8 mouse cellular contexts compared by ENCODE assay signal in the genomic region with DNA sequence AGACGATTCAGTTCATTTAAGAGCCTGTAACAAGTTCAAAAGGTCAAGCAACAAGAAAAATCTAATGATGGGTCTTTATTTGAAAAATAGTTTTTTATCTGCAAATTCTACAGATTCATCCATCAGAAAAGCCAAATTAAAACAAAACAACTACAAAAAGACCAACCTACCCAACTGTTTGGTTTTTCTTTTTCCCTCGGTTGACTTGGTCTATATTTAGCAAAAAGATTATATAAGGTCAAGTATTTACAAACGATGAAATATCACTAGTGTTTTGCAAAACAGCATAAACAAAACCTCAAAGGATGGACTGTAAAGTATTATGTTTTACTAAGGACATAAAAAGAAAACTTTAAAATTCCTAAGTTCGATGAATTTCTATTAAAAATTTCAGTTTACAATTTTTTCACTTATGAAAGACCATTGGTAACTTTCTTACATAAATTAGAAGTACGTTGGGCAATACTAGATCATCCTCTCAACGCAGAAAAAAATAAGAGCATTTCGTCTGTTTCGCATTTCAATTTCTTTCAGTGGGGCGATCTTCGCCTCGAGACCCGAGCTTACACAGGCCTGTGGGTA. TPM values are rescaled to one million over a fixed set of nuclear protein-coding genes. Genes with fewer than 3 reads are reported as not detected.
DNase-seq lines count a peak whose midpoint lies in the region; ATAC-seq lines count a peak whose summit lies in the region.

No protein-coding gene starts in this region.

- peak overlapping the region; percentile 100 for H3K27ac ChIP-seq in limb, embryonic 15.5 days
- H3K27ac ChIP-seq in stomach, embryonic 16.5 days (ENCODE audit: low read length), result peak overlapping the region; percentile 100

- H3K36me3 ChIP-seq in erythroblast, embryonic 14.5 days (ENCODE audit: control insufficient read depth), result peaks cover 8% of the 10 kb centered on the region
- H3K36me3 ChIP-seq in limb, embryonic 15.5 days, result no peaks in the 10 kb centered on the region
- H3K36me3 ChIP-seq in stomach, embryonic 16.5 days (ENCODE audit: control insufficient read depth, insufficient read depth, low read length), result no peaks in the 10 kb centered on the region

- peak; percentile 33 for DNase-seq in retina, embryonic 14.5 days (ENCODE audit: low spot score)
- DNase-seq in retina, postnatal 1 day, result no peak
- no peak for DNase-seq in gastrocnemius, adult 8-10 months (ENCODE audit: low spot score in 2 of 2)
- DNase-seq in kidney, adult 11 months, result no peak

- ATAC-seq in erythroblast, adult 5-6 weeks (replicated peaks; ENCODE audit: low FRiP score, poor library complexity, severe bottlenecking), result no peak
- no peak for ATAC-seq in limb, embryonic 15.5 days (ENCODE audit: insufficient number of reproducible peaks, low FRiP score, low TSS enrichment, low read depth)
- ATAC-seq in stomach, embryonic 16.5 days (ENCODE audit: insufficient read depth, low FRiP score), result no peak

- peaks cover 14% of the 10 kb centered on the region for H3K4me1 ChIP-seq in erythroblast, embryonic 14.5 days (ENCODE audit: control insufficient read depth)
- peaks cover 3% of the 10 kb centered on the region; the same call in 1 of the 2 replicates for H3K4me1 ChIP-seq in limb, embryonic 15.5 days
- H3K4me1 ChIP-seq in stomach, embryonic 16.5 days (ENCODE audit: control insufficient read depth, insufficient read depth, low read length), result peaks cover 3% of the 10 kb centered on the region; the same call in 1 of the 2 replicates

- H3K4me2 ChIP-seq in limb, embryonic 15.5 days, result peak overlapping the region; percentile 32
- peak overlapping the region; percentile 49 for H3K4me2 ChIP-seq in stomach, embryonic 16.5 days (ENCODE audit: low read depth, low read length)

- 4% methylated on average over 12 of the region's 12 CpGs for WGBS in limb, embryonic 15.5 days
- 4% methylated on average over 12 of the region's 12 CpGs for WGBS in stomach, embryonic 16.5 days

- H3K9ac ChIP-seq in limb, embryonic 15.5 days, result no peak overlapping the region
- peak overlapping the region; percentile 84 for H3K9ac ChIP-seq in stomach, embryonic 16.5 days (ENCODE audit: low read length)

- H3K9me3 ChIP-seq in erythroblast, embryonic 14.5 days (ENCODE audit: control insufficient read depth, low read length), result peaks cover 3% of the 10 kb centered on the region; the same call in 1 of the 2 replicates
- H3K9me3 ChIP-seq in limb, embryonic 15.5 days, result no peaks in the 10 kb centered on the region
- no peaks in the 10 kb centered on the region for H3K9me3 ChIP-seq in stomach, embryonic 16.5 days (replicated peaks; ENCODE audit: control insufficient read depth, low read length)

- no peaks in the 10 kb centered on the region for H3K27me3 ChIP-seq in erythroblast, embryonic 14.5 days (ENCODE audit: control insufficient read depth)
- H3K27me3 ChIP-seq in limb, embryonic 15.5 days, result no peaks in the 10 kb centered on the region
- no peaks in the 10 kb centered on the region for H3K27me3 ChIP-seq in stomach, embryonic 16.5 days (ENCODE audit: control insufficient read depth, insufficient read depth, low read length)

- peak overlapping the region; percentile 95 for H3K4me3 ChIP-seq in erythroblast, embryonic 14.5 days (replicated peaks)
- peak overlapping the region; percentile 75 for H3K4me3 ChIP-seq in limb, embryonic 15.5 days
- H3K4me3 ChIP-seq in stomach, embryonic 16.5 days (replicated peaks; ENCODE audit: low read length), result peak overlapping the region; percentile 74

RNA-seq across cellular contexts. Expression of gene Trmt10a, which starts 0.4 kb away (rescaled TPM):
- 0.45 and 0.54 TPM in 2 replicates for polyA plus RNA-seq in erythroblast, embryonic 14.5 days (2012)
- 0.77 and 3.3 TPM in 2 replicates for total RNA-seq in erythroblast, adult 5-6 weeks (2015; ENCODE audit: low replicate concordance)
- 3.8 and 12.3 TPM in 2 replicates for total RNA-seq in erythroblast, adult 5-6 weeks (2017; ENCODE audit: low replicate concordance)
- polyA plus RNA-seq in limb, embryonic 15.5 days (2015; fragmentation: Nextera tagmentation; extraction: Ambion mirVana), result 9.0 and 9.9 TPM in 2 replicates
- 8.0 and 9.2 TPM in 2 replicates for polyA plus RNA-seq in stomach, embryonic 16.5 days (2015; fragmentation: Nextera tagmentation; extraction: Ambion mirVana)
- 1 to 10 TPM in 3 of 4 experiments, under 1 TPM in 1; 0.80 to 2.5 (median 2.1) TPM for total RNA-seq in gastrocnemius, adult 8-10 months (2022)

RNA-seq across cellular contexts. Expression of gene Mttp, which starts 1.9 kb away (rescaled TPM):
- polyA plus RNA-seq in erythroblast, embryonic 14.5 days (2012), result 0.02 and 0.04 TPM in 2 replicates
- total RNA-seq in erythroblast, adult 5-6 weeks (2015; ENCODE audit: low replicate concordance), result 0.77 and 1.3 TPM in 2 replicates
- 0.51 and 1.4 TPM in 2 replicates for total RNA-seq in erythroblast, adult 5-6 weeks (2017; ENCODE audit: low replicate concordance)
- polyA plus RNA-seq in limb, embryonic 15.5 days (2015; fragmentation: Nextera tagmentation; extraction: Ambion mirVana), result 6.2 and 6.8 TPM in 2 replicates
- polyA plus RNA-seq in stomach, embryonic 16.5 days (2015; fragmentation: Nextera tagmentation; extraction: Ambion mirVana), result 56.2 and 63.7 TPM in 2 replicates
- total RNA-seq in gastrocnemius, adult 8-10 months (2022), result 1 to 10 TPM; 1.3 to 2.5 (median 1.5) TPM

RNA-seq across cellular contexts. Expression of gene 4930579F01Rik, which starts 50.8 kb away (rescaled TPM):
- not detected in 2 replicates for polyA plus RNA-seq in erythroblast, embryonic 14.5 days (2012)
- total RNA-seq in erythroblast, adult 5-6 weeks (2015; ENCODE audit: low replicate concordance), result not detected in 2 replicates
- total RNA-seq in erythroblast, adult 5-6 weeks (2017; ENCODE audit: low replicate concordance), result not detected in 2 replicates
- 0.10 TPM in 1 of 2 replicates, not detected in the other for polyA plus RNA-seq in limb, embryonic 15.5 days (2015; fragmentation: Nextera tagmentation; extraction: Ambion mirVana)
- polyA plus RNA-seq in stomach, embryonic 16.5 days (2015; fragmentation: Nextera tagmentation; extraction: Ambion mirVana), result 0.13 and 0.32 TPM in 2 replicates
- not detected for total RNA-seq in gastrocnemius, adult 8-10 months (2022)
